Mouse (Mus musculus) bone marrow, adult 2 months (tissue): Measurements from ENCODE around the gene Klhl18.

Experiments used
- CTCF ChIP-seq: fragments of 200-500 bp; IDR thresholded peaks from 2 replicates; pipeline ENCODE4 v1.5.1; 2011; ENCODE audit warnings: low read length, control low read depth; ENCODE audit not compliant: control insufficient read depth, insufficient read depth
- POLR2A ChIP-seq: fragments of 200-500 bp; IDR thresholded peaks from 2 replicates; pipeline ENCODE4 v1.6.1; 2011; ENCODE audit warnings: low read depth, mild to moderate bottlenecking, control low read depth, low read length, borderline replicate concordance; ENCODE audit not compliant: control insufficient read depth

DNA sequence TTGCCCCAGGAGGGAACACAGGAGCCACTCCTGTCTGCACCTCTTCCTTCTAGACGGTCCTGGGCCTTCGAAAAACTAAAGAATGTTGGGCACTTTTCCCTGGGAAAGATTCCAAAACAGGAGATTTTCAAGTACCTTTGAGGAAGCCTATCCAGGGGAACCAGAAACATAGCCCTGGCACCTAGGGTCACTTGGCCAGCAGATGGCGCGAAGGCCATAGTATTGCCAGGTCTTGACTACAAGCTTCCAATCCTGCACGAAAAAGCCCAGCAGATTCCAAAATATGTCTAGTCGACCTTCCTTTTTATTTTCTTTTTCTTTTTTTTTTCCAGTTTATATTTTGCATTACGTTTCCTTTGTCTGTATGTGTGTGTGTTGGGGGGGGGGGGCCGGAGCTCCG is 62.7 kb downstream of the Klhl18 start:
- TF ChIP-seq POLR2A (no peak), CTCF (peak; percentile 72)
